Mouse (Mus musculus) adrenal gland, postnatal 10 days (tissue): ENCODE data around the gene Yipf1. TPM values are rescaled to one million over a fixed set of nuclear protein-coding genes. Genes with fewer than 3 reads are reported as not detected.
"Not testable (repeated sequence)": the region's sequence is repeated elsewhere in the genome, so short reads cannot be mapped to it uniquely, and the experiment has no call there.

Experiments
- DNase-seq: peaks from one replicate; pipeline ENCODE4 v3.0.0; 2021; ENCODE audit warnings: mixed read lengths
- total RNA-seq, 2 experiments: library from RNA; stranded (reverse); gene quantifications; 2 replicates each; pipeline ENCODE4 v1.2.3; 2021

Gene Yipf1
- total RNA-seq, 2 experiments from 2014 or later = 49.3 to 52.6 TPM

GRCm38 (mm10) chr4:107321041-107321440, 6.9 kb downstream of the Yipf1 start:
- no peak for DNase-seq

- DNase-seq = no peak
Measured at GRCm38 (mm10) chr4:107323113-107323512, 8.9 kb downstream of the Yipf1 start.

GRCm38 (mm10) chr4:107328530-107328929, 14.4 kb downstream of the Yipf1 start:
- DNase-seq = no peak

- no peak for DNase-seq
Measured at GRCm38 (mm10) chr4:107333514-107333913, 19.4 kb downstream of the Yipf1 start.

GRCm38 (mm10) chr4:107336356-107336755, 22.2 kb downstream of the Yipf1 start:
- no peak for DNase-seq

- no peak for DNase-seq
Measured at GRCm38 (mm10) chr4:107337455-107337854, 23.3 kb downstream of the Yipf1 start.

- no peak for DNase-seq
Measured at GRCm38 (mm10) chr4:107341354-107341753, 27.2 kb downstream of the Yipf1 start.

GRCm38 (mm10) chr4:107344612-107345011, 30.4 kb downstream of the Yipf1 start:
- DNase-seq = no peak

GRCm38 (mm10) chr4:107347221-107347620, 33.1 kb downstream of the Yipf1 start:
- DNase-seq = no peak

- no peak for DNase-seq
Measured at GRCm38 (mm10) chr4:107348529-107349310, 34.6 kb downstream of the Yipf1 start.

GRCm38 (mm10) chr4:107349311-107350008, 35.3 kb downstream of the Yipf1 start:
- peak; percentile 43 for DNase-seq

- no peak for DNase-seq
Measured at GRCm38 (mm10) chr4:107351368-107351767, 37.2 kb downstream of the Yipf1 start.

GRCm38 (mm10) chr4:107353612-107354011, 39.4 kb downstream of the Yipf1 start:
- DNase-seq = no peak

GRCm38 (mm10) chr4:107354126-107354525, 40.0 kb downstream of the Yipf1 start:
- no peak for DNase-seq

GRCm38 (mm10) chr4:107354543-107354942, 40.4 kb downstream of the Yipf1 start:
- DNase-seq = peak; percentile 39

- DNase-seq = not testable (repeated sequence)
Measured at GRCm38 (mm10) chr4:107357172-107357571, 43.0 kb downstream of the Yipf1 start.

GRCm38 (mm10) chr4:107358460-107358859, 44.3 kb downstream of the Yipf1 start:
- no peak for DNase-seq

- DNase-seq = peak; percentile 34
Measured at GRCm38 (mm10) chr4:107360457-107361145, 46.4 kb downstream of the Yipf1 start.

GRCm38 (mm10) chr4:107362755-107363154, 48.6 kb downstream of the Yipf1 start:
- DNase-seq = no peak

- no peak for DNase-seq
Measured at GRCm38 (mm10) chr4:107363573-107363972, 49.4 kb downstream of the Yipf1 start.

GRCm38 (mm10) chr4:107364190-107364639, 50.1 kb downstream of the Yipf1 start:
- DNase-seq = no peak

GRCm38 (mm10) chr4:107366408-107366807, 52.2 kb downstream of the Yipf1 start:
- DNase-seq = not testable (repeated sequence)
